Mouse (Mus musculus): ENCODE data around the gene Uts2r. TPM values are rescaled to one million over a fixed set of nuclear protein-coding genes. Genes with fewer than 3 reads are reported as not detected.

Gene Uts2r
- total RNA-seq, 1 experiment, result 0.80 TPM

DNA sequence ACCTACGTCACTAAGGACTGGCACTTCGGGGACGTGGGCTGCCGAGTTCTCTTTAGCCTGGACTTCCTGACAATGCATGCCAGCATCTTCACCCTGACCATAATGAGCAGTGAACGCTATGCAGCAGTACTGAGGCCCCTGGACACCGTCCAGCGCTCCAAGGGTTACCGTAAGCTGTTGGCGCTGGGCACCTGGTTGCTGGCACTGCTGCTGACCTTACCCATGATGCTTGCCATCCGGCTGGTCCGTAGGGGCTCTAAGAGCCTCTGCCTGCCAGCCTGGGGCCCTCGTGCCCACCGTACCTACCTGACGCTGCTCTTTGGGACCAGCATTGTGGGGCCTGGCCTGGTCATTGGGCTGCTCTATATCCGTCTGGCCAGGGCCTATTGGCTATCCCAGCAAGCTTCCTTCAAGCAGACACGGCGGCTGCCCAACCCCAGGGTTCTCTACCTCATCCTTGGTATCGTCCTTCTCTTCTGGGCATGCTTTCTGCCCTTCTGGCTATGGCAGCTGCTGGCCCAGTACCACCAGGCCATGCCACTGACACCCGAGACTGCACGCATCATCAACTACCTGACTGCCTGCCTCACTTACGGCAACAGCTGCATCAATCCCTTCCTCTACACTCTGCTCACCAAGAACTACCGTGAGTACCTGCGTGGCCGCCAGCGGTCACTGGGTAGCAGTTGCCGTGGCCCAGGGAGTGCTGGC is 720 bp downstream of the Uts2r start:
- in situ Hi-C loops (cut with MboI; ENCODE audit: low sequenced_read_pairs in 2 of 2, unreplicated experiment in 2 of 2), result no loop called here
- no peak overlapping the region for H3K27ac ChIP-seq (ENCODE audit: insufficient read depth, low read depth, low read length, poor library complexity, severe bottlenecking)

DNA sequence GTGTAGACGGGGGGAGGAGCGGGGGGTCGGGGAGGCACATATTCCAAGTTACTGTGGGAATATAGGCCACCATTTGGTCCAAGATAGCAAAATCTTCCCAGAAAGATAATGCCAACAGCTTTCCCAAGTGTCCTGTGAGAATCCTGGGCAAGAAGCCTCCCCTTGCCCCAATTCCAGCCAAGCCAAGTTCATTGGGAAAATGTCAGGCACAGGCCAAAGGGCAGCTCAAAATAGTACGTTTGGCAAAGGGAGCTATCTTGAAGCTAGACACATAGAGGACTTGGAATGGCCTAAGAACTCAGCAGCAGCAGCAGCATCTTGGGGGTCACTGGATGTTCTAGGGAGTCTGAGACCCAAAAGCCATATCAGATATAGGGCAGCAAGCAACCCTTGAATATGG is 3.7 kb downstream of the Uts2r start:
- H3K27ac ChIP-seq (ENCODE audit: insufficient read depth, low read depth, low read length, poor library complexity, severe bottlenecking), result no peak overlapping the region
- no peak overlapping the region for H3K9ac ChIP-seq (ENCODE audit: insufficient read depth, low read depth, low read length, poor library complexity, severe bottlenecking)
- in situ Hi-C loops (cut with MboI; ENCODE audit: low sequenced_read_pairs in 2 of 2, unreplicated experiment in 2 of 2), result no loop called here
- no peak overlapping the region for H3K4me3 ChIP-seq (ENCODE audit: insufficient read depth in 1 of 2, low read depth in 1 of 2, low read length in 2 of 2, poor library complexity in 1 of 2, severe bottlenecking in 1 of 2)
- no peaks in the 10 kb centered on the region for H3K36me3 ChIP-seq (ENCODE audit: control insufficient read depth, insufficient read depth, low read length, poor library complexity, severe bottlenecking)
- no peaks in the 10 kb centered on the region for H3K9me3 ChIP-seq (ENCODE audit: control insufficient read depth, insufficient read depth, low read depth, low read length)
- H3K4me1 ChIP-seq (ENCODE audit: control insufficient read depth in 2 of 2, insufficient read depth in 2 of 2, low read length in 2 of 2, poor library complexity in 1 of 2), result peaks cover 0 to 5% of the 10 kb centered on the region in 2 experiments; a peak in 1 of 4 replicates
- no peak for DNase-seq (ENCODE audit: low read depth, low spot score)
- TF ChIP-seq HCFC1 (IDR thresholded peaks at IDR 0.05; ENCODE audit: borderline replicate concordance, insufficient read depth, low read length) (no peak), ZC3H11A (IDR thresholded peaks at IDR 0.05; ENCODE audit: borderline replicate concordance, low read depth, low read length) (no peak), CHD2 (IDR thresholded peaks at IDR 0.05; ENCODE audit: low read depth, low read length) (no peak), MAFK (IDR thresholded peaks at IDR 0.05; ENCODE audit: insufficient read depth, low read depth, low read length) (no peak), ZNF384 (IDR thresholded peaks at IDR 0.05; ENCODE audit: low read depth, low read length) (no peak)

More for the DNA sequence above, 720 bp downstream of the Uts2r start:
- no peaks in the 10 kb centered on the region for H3K9me3 ChIP-seq (ENCODE audit: control insufficient read depth, insufficient read depth, low read depth, low read length)
- no peak overlapping the region for H3K9ac ChIP-seq (ENCODE audit: insufficient read depth, low read depth, low read length, poor library complexity, severe bottlenecking)
- H3K4me3 ChIP-seq (ENCODE audit: insufficient read depth in 1 of 2, low read depth in 1 of 2, low read length in 2 of 2, poor library complexity in 1 of 2, severe bottlenecking in 1 of 2), result no peak overlapping the region; a peak in 1 of 4 replicates
- no peaks in the 10 kb centered on the region for H3K36me3 ChIP-seq (ENCODE audit: control insufficient read depth, insufficient read depth, low read length, poor library complexity, severe bottlenecking)
- peaks cover 0 to 8% of the 10 kb centered on the region in 2 experiments; a peak in 1 of 4 replicates for H3K4me1 ChIP-seq (ENCODE audit: control insufficient read depth in 2 of 2, insufficient read depth in 2 of 2, low read length in 2 of 2, poor library complexity in 1 of 2)
- TF ChIP-seq HCFC1 (IDR thresholded peaks at IDR 0.05; ENCODE audit: borderline replicate concordance, insufficient read depth, low read length) (no peak), CHD2 (IDR thresholded peaks at IDR 0.05; ENCODE audit: low read depth, low read length) (no peak), ZC3H11A (IDR thresholded peaks at IDR 0.05; ENCODE audit: borderline replicate concordance, low read depth, low read length) (no peak), MAFK (IDR thresholded peaks at IDR 0.05; ENCODE audit: insufficient read depth, low read depth, low read length) (no peak), ZNF384 (IDR thresholded peaks at IDR 0.05; ENCODE audit: low read depth, low read length) (no peak)
- no peak for DNase-seq (ENCODE audit: low read depth, low spot score)

DNA sequence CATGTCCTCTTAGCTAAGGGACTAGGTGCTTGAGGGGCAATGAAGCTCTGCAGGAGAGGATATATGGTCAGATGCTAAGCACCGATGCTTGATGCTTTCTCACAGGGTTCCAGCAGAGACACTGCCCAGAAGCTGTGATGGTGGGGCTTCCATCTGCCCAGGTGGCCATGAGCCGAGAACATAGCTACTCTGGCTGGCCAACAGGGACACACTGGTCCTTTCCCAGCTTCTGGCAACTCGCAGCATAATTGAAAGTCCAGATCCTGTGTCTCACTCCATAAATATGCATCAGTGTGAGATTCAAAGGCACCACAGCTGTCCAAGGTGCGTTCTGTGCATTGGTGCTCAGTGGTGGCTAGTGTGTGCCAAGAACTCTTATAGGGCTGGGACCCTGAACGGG is 13.1 kb downstream of the Uts2r start:
- Histone ChIP-seq H3K27ac (ENCODE audit: insufficient read depth, low read depth, low read length, poor library complexity, severe bottlenecking) (no peak overlapping the region), H3K9ac (ENCODE audit: insufficient read depth, low read depth, low read length, poor library complexity, severe bottlenecking) (no peak overlapping the region), H3K4me3 (ENCODE audit: insufficient read depth in 1 of 2, low read depth in 1 of 2, low read length in 2 of 2, poor library complexity in 1 of 2, severe bottlenecking in 1 of 2) (no peak overlapping the region), H3K36me3 (ENCODE audit: control insufficient read depth, insufficient read depth, low read length, poor library complexity, severe bottlenecking) (no peaks in the 10 kb centered on the region), H3K9me3 (ENCODE audit: control insufficient read depth, insufficient read depth, low read depth, low read length) (no peaks in the 10 kb centered on the region), H3K4me1 (ENCODE audit: control insufficient read depth in 2 of 2, insufficient read depth in 2 of 2, low read length in 2 of 2, poor library complexity in 1 of 2) (peaks cover 0 to 5% of the 10 kb centered on the region in 2 experiments; a peak in 1 of 4 replicates)
- TF ChIP-seq ZNF384 (IDR thresholded peaks at IDR 0.05; ENCODE audit: low read depth, low read length), result no peak
- TF ChIP-seq HCFC1 (IDR thresholded peaks at IDR 0.05; ENCODE audit: borderline replicate concordance, insufficient read depth, low read length), result no peak
- TF ChIP-seq CHD2 (IDR thresholded peaks at IDR 0.05; ENCODE audit: low read depth, low read length), result no peak
- no peak for TF ChIP-seq ZC3H11A (IDR thresholded peaks at IDR 0.05; ENCODE audit: borderline replicate concordance, low read depth, low read length)
- no peak for TF ChIP-seq MAFK (IDR thresholded peaks at IDR 0.05; ENCODE audit: insufficient read depth, low read depth, low read length)
- DNase-seq (ENCODE audit: low read depth, low spot score), result no peak
- in situ Hi-C loops (cut with MboI; ENCODE audit: low sequenced_read_pairs in 2 of 2, unreplicated experiment in 2 of 2), result no loop called here

- Histone ChIP-seq H3K36me3 (ENCODE audit: control insufficient read depth, insufficient read depth, low read length, poor library complexity, severe bottlenecking) (no peaks in the 10 kb centered on the region), H3K27ac (ENCODE audit: insufficient read depth, low read depth, low read length, poor library complexity, severe bottlenecking) (no peak overlapping the region), H3K9me3 (ENCODE audit: control insufficient read depth, insufficient read depth, low read depth, low read length) (no peaks in the 10 kb centered on the region), H3K4me3 (ENCODE audit: insufficient read depth in 1 of 2, low read depth in 1 of 2, low read length in 2 of 2, poor library complexity in 1 of 2, severe bottlenecking in 1 of 2) (no peak overlapping the region), H3K9ac (ENCODE audit: insufficient read depth, low read depth, low read length, poor library complexity, severe bottlenecking) (no peak overlapping the region), H3K4me1 (ENCODE audit: control insufficient read depth in 2 of 2, insufficient read depth in 2 of 2, low read length in 2 of 2, poor library complexity in 1 of 2) (peaks cover 0 to 5% of the 10 kb centered on the region in 2 experiments; a peak in 1 of 4 replicates)
- TF ChIP-seq MAFK (IDR thresholded peaks at IDR 0.05; ENCODE audit: insufficient read depth, low read depth, low read length), result no peak
- TF ChIP-seq ZNF384 (IDR thresholded peaks at IDR 0.05; ENCODE audit: low read depth, low read length), result no peak
- no peak for TF ChIP-seq HCFC1 (IDR thresholded peaks at IDR 0.05; ENCODE audit: borderline replicate concordance, insufficient read depth, low read length)
- no peak for TF ChIP-seq ZC3H11A (IDR thresholded peaks at IDR 0.05; ENCODE audit: borderline replicate concordance, low read depth, low read length)
- TF ChIP-seq CHD2 (IDR thresholded peaks at IDR 0.05; ENCODE audit: low read depth, low read length), result no peak
- in situ Hi-C loops (cut with MboI; ENCODE audit: low sequenced_read_pairs in 2 of 2, unreplicated experiment in 2 of 2), result no loop called here
- DNase-seq (ENCODE audit: low read depth, low spot score), result no peak
These were observed 14.2 kb downstream of the Uts2r start for GRCm38 (mm10) chr11:121174234-121174633.

All from ES-E14 (cell line).